ENCODE assay signal across 25 mouse cellular contexts in genomic region chr9:77388956-77389355, GRCm38 (mm10). TPM values are rescaled to one million over a fixed set of nuclear protein-coding genes. Genes with fewer than 3 reads are reported as not detected.
"Had no signal": no experiment of that assay in that cellular context is flagged by ENCODE, and none has a peak within 500 bp of the region (broad histone marks: within the 10 kb centered on the region; RNA-seq: fewer than 3 reads in every experiment).

No protein-coding gene starts in this region.

- DNase-seq: liver, embryonic 13.5 days; liver, postnatal 0 days; lung, adult 2 months; lung, postnatal 10 days; retina, postnatal 1 day; right cerebral cortex, adult 18-20 months; right cerebral cortex, postnatal 25 days; right cerebral cortex, postnatal 4 days; spleen, adult 18-20 months; thymus, adult 2 months; thymus, postnatal 25 days; thymus, postnatal 4 days had no signal

- H3K4me2 ChIP-seq: liver, embryonic 13.5 days; liver, embryonic 15.5 days; lung, embryonic 15.5 days; midbrain, embryonic 11.5 days; midbrain, embryonic 13.5 days; midbrain, embryonic 15.5 days; neural tube, embryonic 13.5 days; neural tube, embryonic 15.5 days had no signal

- H3K9me3 ChIP-seq: liver, embryonic 13.5 days; liver, embryonic 15.5 days; lung, embryonic 15.5 days; midbrain, embryonic 13.5 days; midbrain, embryonic 15.5 days; neural tube, embryonic 13.5 days; neural tube, embryonic 15.5 days had no signal

- H3K4me3 ChIP-seq: liver, embryonic 13.5 days; liver, embryonic 15.5 days; lung, embryonic 15.5 days; megakaryocyte, embryonic 14.5 days; midbrain, embryonic 13.5 days; midbrain, embryonic 15.5 days; myocyte; neural tube, embryonic 13.5 days; neural tube, embryonic 15.5 days had no signal

- H3K9ac ChIP-seq: liver, embryonic 13.5 days; liver, embryonic 15.5 days; liver, postnatal 0 days; lung, embryonic 15.5 days; midbrain, embryonic 13.5 days; midbrain, embryonic 15.5 days; neural tube, embryonic 13.5 days; neural tube, embryonic 15.5 days had no signal

- H3K36me3 ChIP-seq: liver, embryonic 13.5 days; liver, embryonic 15.5 days; lung, embryonic 15.5 days; midbrain, embryonic 13.5 days; midbrain, embryonic 15.5 days; neural tube, embryonic 13.5 days; neural tube, embryonic 15.5 days had no signal

- H3K4me1 ChIP-seq: liver, embryonic 13.5 days; liver, embryonic 15.5 days; megakaryocyte, embryonic 14.5 days; midbrain, embryonic 13.5 days; midbrain, embryonic 15.5 days; neural tube, embryonic 13.5 days had no signal

- H3K27me3 ChIP-seq: liver, embryonic 13.5 days; liver, embryonic 15.5 days; lung, embryonic 15.5 days; midbrain, embryonic 13.5 days; midbrain, embryonic 15.5 days; neural tube, embryonic 13.5 days; neural tube, embryonic 15.5 days had no signal

- H3K27ac ChIP-seq: liver, embryonic 13.5 days; liver, embryonic 15.5 days; lung, embryonic 15.5 days; macrophage; midbrain, embryonic 13.5 days; midbrain, embryonic 15.5 days; neural tube, embryonic 13.5 days; neural tube, embryonic 15.5 days had no signal

- ATAC-seq: liver, postnatal 0 days; midbrain, embryonic 13.5 days; midbrain, embryonic 15.5 days had no signal

RNA-seq across cellular contexts. Expression of gene Mlip, which starts 36.2 kb away (rescaled TPM):
- total RNA-seq: megakaryocyte progenitor cell, adult 5-6 weeks had no signal
- polyA plus RNA-seq: liver, embryonic 13.5 days; liver, postnatal 0 days; macrophage; neural tube, embryonic 11.5 days; small intestine, adult 2 months had no signal
